Mouse (Mus musculus): ENCODE results near the gene Csf3. TPM values are rescaled to one million over a fixed set of nuclear protein-coding genes. Genes with fewer than 3 reads are reported as not detected.
"Not testable (repeated sequence)": the region's sequence is repeated elsewhere in the genome, so short reads cannot be mapped to it uniquely, and the experiment has no call there.

Gene Csf3
- total RNA-seq, 2 experiments from 2014 or later, result not detected

DNA sequence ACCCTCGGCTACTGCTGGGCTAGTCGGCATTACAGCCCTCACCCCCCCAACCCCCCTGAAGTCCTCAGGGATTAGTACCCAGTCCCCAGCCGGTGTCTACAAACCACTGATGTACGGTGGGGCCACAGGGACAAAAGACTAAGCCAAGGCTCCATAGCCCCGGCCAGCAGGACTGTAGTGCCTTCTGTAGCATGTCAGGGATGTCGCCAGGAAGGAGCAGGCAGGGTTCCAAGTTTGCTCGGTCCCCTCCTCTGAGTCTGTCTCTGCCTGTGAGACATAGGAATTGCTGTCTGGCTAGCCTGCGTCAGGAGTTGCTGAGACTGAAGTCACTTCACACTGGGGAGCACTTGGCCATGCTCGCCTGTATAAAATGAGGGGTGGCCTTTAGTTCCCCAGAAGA is 6.8 kb upstream of the Csf3 start:
- DNase-seq (ENCODE audit: low spot score in 2 of 2), result no peak
- intact Hi-C loops (cut with DNase I), result no loop called here

- intact Hi-C loops (cut with DNase I), result no loop called here
- no peak for DNase-seq (ENCODE audit: low spot score in 2 of 2)
These were observed 5.7 kb upstream of the Csf3 start for GRCm38 (mm10) chr11:98695408-98695807.

GRCm38 (mm10) chr11:98696454-98697216 is 4.4 kb upstream of the Csf3 start:
- intact Hi-C loops (cut with DNase I), result no loop called here

GRCm38 (mm10) chr11:98697225-98697624 is 3.8 kb upstream of the Csf3 start:
- intact Hi-C loops (cut with DNase I), result no loop called here
- DNase-seq (ENCODE audit: low spot score in 2 of 2), result no peak

More at GRCm38 (mm10) chr11:98696454-98697216, 4.4 kb upstream of the Csf3 start:
- no peak for DNase-seq (ENCODE audit: low spot score in 2 of 2)

DNA sequence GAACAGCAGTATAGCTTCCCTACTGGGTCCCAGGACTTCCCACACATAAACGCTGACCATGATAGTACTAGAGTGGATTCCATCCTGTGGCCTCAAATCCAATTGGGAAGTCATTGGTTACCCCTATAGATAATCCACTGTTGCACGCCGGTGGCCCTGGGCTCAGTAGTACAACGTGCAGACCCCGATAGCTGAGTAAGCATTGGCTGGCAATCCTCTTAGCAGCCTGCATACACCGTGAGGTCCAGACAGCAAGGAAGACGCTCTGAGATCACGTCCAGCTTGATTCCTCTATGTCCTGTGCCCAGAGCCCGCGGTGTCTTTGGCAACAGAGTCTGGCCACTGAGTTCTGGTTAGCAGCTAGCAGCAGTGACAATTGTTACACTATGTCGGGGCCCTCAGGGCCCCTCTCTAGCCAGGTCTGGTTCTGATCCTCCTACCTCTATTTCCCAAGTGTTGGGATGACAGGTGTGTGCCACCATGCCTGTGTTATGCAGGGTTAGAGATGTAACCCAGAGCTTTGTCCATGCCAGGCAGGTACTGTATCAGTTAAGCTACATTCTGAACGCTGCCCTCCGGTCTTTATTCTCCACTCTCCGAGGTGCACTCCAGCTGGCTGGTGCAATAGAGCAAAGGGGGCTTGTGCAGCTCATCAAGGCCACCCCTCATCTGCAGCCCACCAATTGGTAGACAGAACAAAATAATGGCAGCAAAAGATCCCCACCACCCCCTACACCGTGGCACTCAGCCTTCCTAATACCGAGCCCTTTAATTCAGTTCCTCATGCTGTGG is 2.0 kb upstream of the Csf3 start:
- DNase-seq (ENCODE audit: low spot score in 2 of 2), result no peak
- intact Hi-C loops (cut with DNase I), result no loop called here

- intact Hi-C loops (cut with DNase I), result loop anchor here (2.0 to 5.0 kb wide), 2 partner anchors 87 to 207 kb away; partner anchors contain the start of gene Cdc6
- peak; percentile 76 to 87 for DNase-seq (ENCODE audit: low spot score in 2 of 2)
These were observed 1.2 kb upstream of the Csf3 start for GRCm38 (mm10) chr11:98699911-98700310.

DNA sequence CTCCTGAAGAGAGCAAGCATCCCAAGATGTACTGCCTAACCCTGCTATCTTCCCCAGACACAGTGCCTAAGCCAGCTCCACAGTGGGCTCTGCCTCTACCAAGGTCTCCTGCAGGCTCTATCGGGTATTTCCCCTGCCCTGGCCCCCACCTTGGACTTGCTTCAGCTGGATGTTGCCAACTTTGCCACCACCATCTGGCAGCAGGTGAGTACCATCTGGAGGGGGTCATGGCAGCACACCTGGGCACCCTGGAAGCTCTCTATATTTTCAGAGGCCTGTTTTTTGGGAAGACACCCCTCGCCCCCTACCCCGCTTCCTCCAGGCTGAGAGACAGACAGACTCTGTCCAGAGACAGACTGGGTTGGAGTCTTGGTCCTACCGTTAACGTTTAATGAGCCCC is 1.3 kb downstream of the Csf3 start:
- intact Hi-C loops (cut with DNase I), result loop anchor here (5.0 kb wide), 1 partner anchor 205 kb away; the partner anchor contains the start of gene Cdc6
- no peak for DNase-seq (ENCODE audit: low spot score in 2 of 2)

DNA sequence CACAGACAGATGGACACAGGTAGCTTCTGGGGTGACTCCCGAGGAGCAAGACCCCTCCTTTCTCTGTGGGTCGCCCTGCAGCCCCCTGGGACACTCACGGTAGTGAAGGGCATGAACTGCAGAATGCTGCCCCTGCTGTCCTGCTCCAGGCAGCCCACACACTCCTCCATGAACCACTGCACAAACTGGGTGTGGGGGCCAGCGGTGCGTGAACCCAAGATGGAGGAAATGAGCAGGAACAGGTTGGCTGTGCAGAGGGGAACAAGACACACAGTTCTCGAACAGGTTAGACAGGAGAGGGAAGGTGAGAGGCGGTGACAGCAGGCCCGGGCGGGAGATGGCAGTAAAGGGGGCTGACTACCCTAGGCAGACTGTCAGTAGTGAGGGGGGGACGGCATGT is 4.0 kb downstream of the Csf3 start:
- intact Hi-C loops (cut with DNase I), result no loop called here
- no peak for DNase-seq (ENCODE audit: low spot score in 2 of 2)

DNA sequence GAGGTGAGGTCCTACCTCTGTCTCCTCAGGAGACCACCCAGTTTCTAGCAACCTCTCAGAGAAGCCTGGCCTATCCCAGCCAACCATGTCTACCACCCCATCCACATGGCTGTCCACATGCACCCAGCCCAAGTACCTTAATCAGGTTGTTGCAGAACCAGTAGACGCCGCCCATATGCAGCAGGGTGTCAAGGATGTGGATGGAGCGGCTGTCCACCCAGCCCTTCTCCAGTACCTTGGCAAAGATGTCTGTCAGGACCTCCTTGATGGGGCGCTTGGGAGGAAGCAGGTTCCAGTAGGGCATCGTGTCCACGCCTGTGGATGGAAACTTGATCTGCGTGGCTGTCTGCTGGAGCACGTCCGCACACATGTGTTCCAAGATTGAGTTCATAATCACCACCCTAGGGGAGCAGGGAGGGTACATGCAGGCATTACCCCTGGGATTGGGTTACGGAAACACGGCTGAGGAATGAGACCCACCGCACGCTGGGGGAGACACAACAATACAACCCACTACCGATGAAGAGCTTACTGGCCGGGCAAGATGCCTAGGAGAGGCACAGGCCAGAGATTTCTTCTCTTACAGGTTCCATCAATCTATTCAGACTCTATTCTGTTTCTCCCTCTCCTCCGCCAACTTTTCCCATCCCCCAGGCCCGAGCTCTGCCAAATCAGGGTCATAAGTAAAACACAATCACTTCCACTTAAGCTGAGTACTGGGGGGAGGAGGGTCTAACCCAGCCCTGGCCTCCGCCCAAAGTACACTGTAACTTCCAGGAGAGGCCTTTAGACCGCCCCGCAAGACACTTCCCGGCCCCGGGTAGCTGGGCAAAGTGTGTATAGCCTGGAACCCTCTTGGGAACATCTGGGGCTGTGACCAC is 6.6 kb downstream of the Csf3 start:
- no peak for DNase-seq (ENCODE audit: low spot score in 2 of 2)
- intact Hi-C loops (cut with DNase I), result no loop called here

DNA sequence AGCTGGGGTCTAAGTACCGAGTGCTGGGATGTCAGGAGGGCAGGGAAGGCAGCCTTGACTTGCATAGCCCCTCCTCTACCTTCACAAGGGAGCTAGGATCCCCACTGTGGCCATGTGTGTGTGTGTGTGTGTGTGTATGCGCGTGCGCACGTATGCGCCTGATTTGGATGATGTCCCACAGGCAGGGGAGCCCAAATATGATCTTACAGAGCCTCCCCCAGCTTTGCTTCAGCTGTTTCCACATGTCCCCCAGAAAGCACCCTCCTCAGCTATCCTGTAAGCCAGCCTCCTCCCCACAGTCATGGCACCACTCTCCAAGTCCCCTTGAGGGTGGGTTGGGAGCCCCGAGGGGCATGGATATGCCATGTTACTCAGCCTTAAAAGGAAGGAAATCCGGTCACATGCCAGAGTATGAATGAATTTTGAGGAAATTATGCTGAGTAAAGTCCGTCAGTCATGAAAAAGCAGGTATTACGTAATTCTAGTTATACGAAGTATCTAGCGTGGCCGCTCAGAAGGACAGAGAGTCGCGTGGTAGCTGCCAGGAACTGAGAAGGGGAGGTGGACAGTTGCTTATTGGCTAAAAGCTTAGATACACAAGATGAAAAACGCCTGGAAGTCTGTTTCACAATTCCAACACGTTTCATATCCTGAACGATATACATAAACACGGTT is 7.4 kb downstream of the Csf3 start:
- intact Hi-C loops (cut with DNase I), result no loop called here
- no peak for DNase-seq (ENCODE audit: low spot score in 2 of 2)

- intact Hi-C loops (cut with DNase I), result no loop called here
These were observed 8.1 kb downstream of the Csf3 start for GRCm38 (mm10) chr11:98709001-98709741.

GRCm38 (mm10) chr11:98710416-98711045 is 9.5 kb downstream of the Csf3 start:
- intact Hi-C loops (cut with DNase I), result no loop called here
- peak; percentile 79 to 80 for DNase-seq (ENCODE audit: low spot score in 2 of 2)

More at GRCm38 (mm10) chr11:98709001-98709741, 8.1 kb downstream of the Csf3 start:
- DNase-seq (ENCODE audit: low spot score in 2 of 2), result no peak

- DNase-seq (ENCODE audit: low spot score in 2 of 2), result no peak
- intact Hi-C loops (cut with DNase I), result no loop called here
These were observed 10.0 kb downstream of the Csf3 start for GRCm38 (mm10) chr11:98711046-98711434.

GRCm38 (mm10) chr11:98712009-98712408 is 10.9 kb downstream of the Csf3 start:
- DNase-seq (ENCODE audit: low spot score in 2 of 2), result peak; percentile 45 to 62
- intact Hi-C loops (cut with DNase I), result not testable (repeated sequence)

- intact Hi-C loops (cut with DNase I), result no loop called here
- no peak for DNase-seq (ENCODE audit: low spot score in 2 of 2)
These were observed 12.6 kb downstream of the Csf3 start for GRCm38 (mm10) chr11:98713703-98714102.

DNA sequence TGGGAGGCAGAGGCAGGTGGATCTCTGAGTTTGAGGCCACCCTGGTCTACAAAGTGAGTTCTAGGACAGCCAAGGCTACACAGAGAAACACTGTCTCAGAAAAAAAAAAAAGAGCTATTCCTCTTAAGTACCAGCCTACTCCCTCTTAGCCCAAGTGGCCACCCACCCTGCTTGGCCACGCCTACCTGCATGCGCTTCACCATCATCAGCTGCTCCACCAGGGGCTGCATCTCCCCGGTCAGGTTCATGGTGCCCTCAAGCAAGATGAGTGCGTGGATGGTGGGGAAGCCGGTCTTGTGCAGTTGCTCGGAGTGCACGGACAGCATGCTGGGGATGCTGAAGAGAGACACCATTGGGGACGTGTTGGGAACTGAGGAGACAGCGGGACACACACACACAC is 14.9 kb downstream of the Csf3 start:
- intact Hi-C loops (cut with DNase I), result loop anchor here (2.0 to 5.0 kb wide), 2 partner anchors 45 to 71 kb away; no protein-coding TSS in a partner anchor
- DNase-seq (ENCODE audit: low spot score in 2 of 2), result no peak

GRCm38 (mm10) chr11:98717904-98718303 is 16.8 kb downstream of the Csf3 start:
- DNase-seq (ENCODE audit: low spot score in 2 of 2), result peak; percentile 87 to 95
- intact Hi-C loops (cut with DNase I), result loop anchor here (2.0 to 5.0 kb wide), 2 partner anchors 43 to 69 kb away; no protein-coding TSS in a partner anchor

DNA sequence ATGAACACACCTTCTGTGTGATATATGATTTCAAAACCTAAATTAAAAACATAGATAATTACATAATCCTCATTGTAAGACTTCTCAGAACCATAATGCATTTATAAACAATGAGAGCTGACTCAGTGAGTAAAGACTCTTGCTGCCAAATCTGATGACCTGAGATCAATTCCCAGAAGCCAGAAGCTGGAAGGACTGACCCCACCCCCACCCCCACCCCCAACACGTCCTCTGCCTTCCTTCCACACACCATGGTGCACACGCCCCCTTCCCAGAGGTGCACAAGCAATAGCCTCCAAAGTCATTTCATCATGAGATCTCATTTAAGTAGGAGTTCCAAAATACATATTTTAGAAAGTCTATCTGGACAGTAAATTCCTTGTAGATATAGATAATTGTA is 19.7 kb downstream of the Csf3 start:
- intact Hi-C loops (cut with DNase I), result no loop called here
- no peak for DNase-seq (ENCODE audit: low spot score in 2 of 2)

Data from left cerebral cortex, postnatal 14 days (tissue).